Mouse (Mus musculus) MEL (cell line): ENCODE measurements around the gene Timm50. TPM values are rescaled to one million over a fixed set of nuclear protein-coding genes. Genes with fewer than 3 reads are reported as not detected.

Experiments
- DNase-seq: peaks from one replicate; pipeline ENCODE4 v3.0.0; 2011; ENCODE audit warnings: low read depth, low spot score
- H3K27ac ChIP-seq: 2 replicates; pipeline ENCODE4 v1.5.1; 2012; ENCODE audit warnings: low read depth, mild to moderate bottlenecking, control low read depth, low read length, moderate library complexity; ENCODE audit not compliant: control insufficient read depth
- H3K27me3 ChIP-seq, 2 experiments: fragments of 150-350 bp in 1 of 2; sonication (generic) in 1 of 2; 2 replicates each; pipeline ENCODE4 v1.6.1; 2012; ENCODE audit warnings: low read length in 2 of 2, mild to moderate bottlenecking in 2 of 2, improper control_type of control experiment in 1 of 2, moderate library complexity in 1 of 2; ENCODE audit not compliant: insufficient read depth in 2 of 2, control insufficient read depth in 1 of 2
- H3K36me3 ChIP-seq, 2 experiments: 2 replicates each; pipeline ENCODE4 v1.6.1; 2012 to 2014; ENCODE audit warnings: low read length in 2 of 2, improper control_type of control experiment in 1 of 2, inconsistent platforms in 1 of 2, mild to moderate bottlenecking in 1 of 2; ENCODE audit not compliant: insufficient read depth in 2 of 2, control insufficient read depth in 1 of 2
- H3K4me1 ChIP-seq, 2 experiments: fragments of 150-350 bp in 1 of 2; sonication (generic) in 1 of 2; 2 replicates each; pipeline ENCODE4 v1.6.1; 2012; ENCODE audit warnings: low read length in 2 of 2, improper control_type of control experiment in 1 of 2, mild to moderate bottlenecking in 1 of 2; ENCODE audit not compliant: insufficient read depth in 2 of 2, control insufficient read depth in 1 of 2
- H3K4me3 ChIP-seq, 2 experiments: fragments of 150-350 bp in 1 of 2; sonication (generic) in 1 of 2; 2 replicates each; pipeline ENCODE4 v1.5.1; 2012; ENCODE audit warnings: low read depth in 2 of 2, low read length in 2 of 2, mild to moderate bottlenecking in 2 of 2, moderate library complexity in 2 of 2, control low read depth in 1 of 2, improper control_type of control experiment in 1 of 2; ENCODE audit not compliant: control insufficient read depth in 1 of 2, insufficient read depth in 1 of 2
- H3K79me2 ChIP-seq: 2 replicates; pipeline ENCODE4 v1.6.1; 2012; ENCODE audit warnings: mild to moderate bottlenecking, low read length, moderate library complexity; ENCODE audit not compliant: control insufficient read depth, poor library complexity, insufficient read depth
- H3K9ac ChIP-seq: 2 replicates; pipeline ENCODE4 v1.6.1; 2012; ENCODE audit warnings: low read depth, mild to moderate bottlenecking, control low read depth, low read length, moderate library complexity; ENCODE audit not compliant: control insufficient read depth, poor library complexity, severe bottlenecking
- H3K9me3 ChIP-seq: fragments of 150-350 bp; sonication (generic); replicated peaks from 2 replicates; pipeline ENCODE4 v1.6.1; 2012; ENCODE audit warnings: mild to moderate bottlenecking, low read length, improper control_type of control experiment, moderate library complexity; ENCODE audit not compliant: insufficient read depth
- BHLHE40 ChIP-seq: IDR thresholded peaks from 2 replicates; pipeline ENCODE4 v1.6.1; 2012; ENCODE audit warnings: low read depth, mild to moderate bottlenecking, inconsistent platforms, low read length, improper control_type of control experiment, borderline replicate concordance
- CHD1 ChIP-seq: IDR thresholded peaks from 2 replicates; pipeline ENCODE4 v1.6.1; 2012; ENCODE audit warnings: low read depth, mild to moderate bottlenecking, inconsistent platforms, low read length, improper control_type of control experiment
- CTCF ChIP-seq, 3 experiments: IDR thresholded peaks in 2 of 3; conservative IDR thresholded peaks in 1 of 3; 2 replicates each; pipeline ENCODE4 v1.5.1; 2011 to 2012; ENCODE audit warnings: low read length in 3 of 3, low read depth in 2 of 3, mild to moderate bottlenecking in 2 of 3, improper control_type of control experiment in 1 of 3, inconsistent platforms in 1 of 3, mixed read lengths in 1 of 3, moderate library complexity in 1 of 3; ENCODE audit not compliant: control insufficient read depth in 1 of 3, insufficient read depth in 1 of 3, poor library complexity in 1 of 3, severe bottlenecking in 1 of 3
- JUND ChIP-seq: IDR thresholded peaks from 2 replicates; pipeline ENCODE4 v1.6.1; 2011; ENCODE audit warnings: low read depth, mild to moderate bottlenecking, improper control_type of control experiment, low read length
- MAFK ChIP-seq: IDR thresholded peaks from 2 replicates; pipeline ENCODE4 v1.6.1; 2011; ENCODE audit warnings: low read depth, mild to moderate bottlenecking, low read length, improper control_type of control experiment, borderline replicate concordance
- MAZ ChIP-seq: IDR thresholded peaks from 2 replicates; pipeline ENCODE4 v1.6.1; 2012; ENCODE audit warnings: low read depth, mild to moderate bottlenecking, inconsistent platforms, low read length, improper control_type of control experiment
- MEF2A ChIP-seq: IDR thresholded peaks from 2 replicates; pipeline ENCODE4 v1.6.1; 2014; ENCODE audit warnings: low read depth, mild to moderate bottlenecking, inconsistent platforms, low read length, improper control_type of control experiment; ENCODE audit not compliant: poor library complexity, insufficient replicate concordance, severe bottlenecking; ENCODE audit errors: extremely low read depth
- MYB ChIP-seq: IDR thresholded peaks from 2 replicates; pipeline ENCODE4 v1.6.1; 2011; ENCODE audit warnings: mild to moderate bottlenecking, low read depth, low read length, improper control_type of control experiment
- MYC ChIP-seq: IDR thresholded peaks from 2 replicates; pipeline ENCODE4 v1.6.1; 2011; ENCODE audit warnings: low read depth, mild to moderate bottlenecking, low read length, improper control_type of control experiment, moderate library complexity
- POLR2A ChIP-seq, 2 experiments: IDR thresholded peaks; 2 replicates each; pipeline ENCODE4 v1.6.1; 2011 to 2012; ENCODE audit warnings: low read length in 2 of 2, mild to moderate bottlenecking in 2 of 2, control low read depth in 1 of 2, improper control_type of control experiment in 1 of 2, low read depth in 1 of 2, moderate library complexity in 1 of 2; ENCODE audit not compliant: control insufficient read depth in 1 of 2, insufficient read depth in 1 of 2, poor library complexity in 1 of 2
- RCOR1 ChIP-seq: IDR thresholded peaks from 2 replicates; pipeline ENCODE4 v1.6.1; 2012; ENCODE audit warnings: low read depth, mild to moderate bottlenecking, inconsistent platforms, low read length, improper control_type of control experiment
- SMC3 ChIP-seq: IDR thresholded peaks from 2 replicates; pipeline ENCODE4 v1.6.1; 2011; ENCODE audit warnings: low read depth, low read length, improper control_type of control experiment
- TCF12 ChIP-seq: IDR thresholded peaks from 2 replicates; pipeline ENCODE4 v1.6.1; 2014; ENCODE audit warnings: low read depth, mild to moderate bottlenecking, inconsistent platforms, low read length, improper control_type of control experiment, moderate library complexity
- ZC3H11A ChIP-seq: IDR thresholded peaks from 2 replicates; pipeline ENCODE4 v1.6.1; 2012; ENCODE audit warnings: low read depth, mild to moderate bottlenecking, inconsistent platforms, low read length, improper control_type of control experiment
- ZKSCAN1 ChIP-seq: IDR thresholded peaks from 2 replicates; pipeline ENCODE4 v1.6.1; 2012; ENCODE audit warnings: low read depth, mild to moderate bottlenecking, inconsistent platforms, low read length, improper control_type of control experiment, moderate library complexity
- ZNF384 ChIP-seq: IDR thresholded peaks from 2 replicates; pipeline ENCODE4 v1.6.1; 2012; ENCODE audit warnings: low read depth, mild to moderate bottlenecking, inconsistent platforms, low read length, improper control_type of control experiment
- polyA plus RNA-seq, 2 experiments: library from polyadenylated mRNA; stranded (reverse) in 1 of 2; unstranded in 1 of 2; fragments of >175 nt in 1 of 2; fragments of >200 nt in 1 of 2; gene quantifications; 2 replicates each; pipeline versions ENCODE4 v1.2.1 to v1.2.4; 2012; ENCODE audit warnings: low replicate concordance in 2 of 2, low read depth in 1 of 2; ENCODE audit not compliant: insufficient read length in 2 of 2, insufficient read depth in 1 of 2, missing spikeins in 1 of 2
- total RNA-seq: library from RNA; depleted of rRNA; stranded (reverse); fragments of 300-350 nt; gene quantifications from 2 replicates; pipeline ENCODE4 v1.2.3, GENCODE M21; 2012

Gene Timm50
- total and polyA plus RNA-seq, 3 experiments, result 167 to 216 TPM; not detected in 1

DNA sequence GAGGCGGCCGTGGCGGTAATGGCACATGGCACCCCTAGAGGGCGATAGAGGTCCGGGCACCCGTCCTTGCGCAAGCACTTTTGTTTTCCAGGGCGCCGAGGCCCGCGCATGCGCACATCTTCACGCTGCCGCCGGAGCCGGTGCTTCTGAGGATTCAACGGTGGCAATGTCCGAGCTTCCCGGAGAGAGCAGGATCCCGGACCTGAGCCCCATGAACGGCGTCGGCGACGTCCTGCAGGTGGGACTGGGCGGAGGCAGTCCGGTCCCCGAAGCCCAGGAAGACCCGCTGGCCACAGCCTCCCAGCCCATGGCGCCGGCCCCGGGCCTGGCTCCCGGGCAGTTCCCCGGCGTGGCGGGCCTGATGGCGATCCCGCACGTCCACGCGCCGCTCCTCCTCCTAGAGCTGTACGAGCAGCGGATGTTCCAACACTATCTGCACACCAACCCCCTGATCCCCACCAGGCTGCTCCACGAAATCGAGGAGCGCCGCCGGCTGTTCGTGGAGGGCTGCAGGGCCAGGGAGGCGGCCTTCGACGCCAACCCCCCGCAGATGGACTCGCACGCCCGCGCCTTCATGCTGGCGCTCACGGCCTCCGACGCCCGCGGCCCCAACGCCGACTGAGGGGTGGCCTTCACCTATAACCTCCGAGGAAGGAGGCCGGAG is 34.1 kb downstream of the Timm50 start, which contains the start of gene Eid2b (continued):
- TF ChIP-seq MYC (peak; percentile 72; the same call in 1 of the 2 replicates), JUND (no peak), MAFK (no peak)

DNA sequence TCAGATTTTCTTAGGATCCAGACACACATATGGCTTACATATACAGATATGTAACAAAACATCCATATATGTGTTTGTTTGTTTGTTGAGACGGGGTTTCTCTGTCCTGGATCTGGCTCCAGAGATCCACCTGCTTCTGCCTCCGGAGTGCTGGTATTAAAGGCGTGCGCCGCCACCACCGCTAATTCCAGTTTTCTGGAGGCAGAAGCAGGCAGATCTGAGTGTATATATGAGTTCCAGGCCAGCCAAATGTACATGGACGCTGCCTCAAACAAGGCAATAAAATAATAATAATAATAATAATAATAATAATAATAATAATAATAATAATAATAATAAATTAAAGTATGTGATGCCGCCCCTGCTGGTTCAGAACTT is 34.6 kb downstream of the Timm50 start:
- peaks cover 0 to 7% of the 10 kb centered on the region in 2 experiments; a peak in 3 of 4 replicates for H3K4me1 ChIP-seq
- no peaks in the 10 kb centered on the region for H3K27me3 ChIP-seq
- no peak overlapping the region for H3K27ac ChIP-seq
- no peak overlapping the region for H3K4me3 ChIP-seq
- H3K9me3 ChIP-seq, result no peaks in the 10 kb centered on the region
- no peak overlapping the region for H3K9ac ChIP-seq
- no peak for TF ChIP-seq ZC3H11A
- no peak for TF ChIP-seq MEF2A
- no peak for TF ChIP-seq TCF12
- TF ChIP-seq RCOR1, result no peak
- TF ChIP-seq MYB, result no peak
- no peak for TF ChIP-seq CHD1
- no peak for TF ChIP-seq POLR2A (IDR thresholded peaks at IDR 0.05; ENCODE audit: control insufficient read depth in 1 of 2, insufficient read depth in 1 of 2, low read depth in 1 of 2, low read length in 2 of 2, poor library complexity in 1 of 2)
- TF ChIP-seq BHLHE40, result no peak
- DNase-seq, result no peak
- H3K36me3 ChIP-seq, result peaks cover 0 to 4% of the 10 kb centered on the region in 2 experiments; a peak in 1 of 4 replicates
- peaks cover 2% of the 10 kb centered on the region; the same call in 1 of the 2 replicates for H3K79me2 ChIP-seq

DNA sequence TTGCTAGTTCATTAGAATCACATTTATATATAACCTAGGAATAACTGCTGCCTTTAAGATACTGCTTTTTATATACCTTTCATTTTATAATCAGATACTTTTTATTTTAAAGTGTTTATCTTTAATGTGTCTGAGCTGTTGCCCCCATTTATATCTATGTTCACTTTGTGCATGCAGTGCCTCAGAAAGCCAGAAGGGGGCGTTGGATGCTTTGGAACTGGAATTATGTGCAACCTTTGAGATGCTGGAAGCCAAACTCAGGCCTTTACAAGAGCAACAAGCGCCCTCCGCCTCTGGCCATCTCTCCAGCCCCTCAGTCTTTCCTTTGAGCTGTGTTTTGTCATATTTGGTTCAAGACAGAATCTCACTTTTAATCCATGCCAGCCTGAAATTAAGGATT is 40.1 kb downstream of the Timm50 start:
- H3K27ac ChIP-seq, result no peak overlapping the region
- no peaks in the 10 kb centered on the region for H3K9me3 ChIP-seq
- H3K4me3 ChIP-seq, result no peak overlapping the region
- no peaks in the 10 kb centered on the region for H3K4me1 ChIP-seq
- no peak for DNase-seq
- H3K27me3 ChIP-seq, result no peaks in the 10 kb centered on the region
- TF ChIP-seq ZNF384 (no peak), CTCF (IDR thresholded peaks at IDR 0.05 in 2 of 3, conservative IDR thresholded peaks at IDR 0.05 in 1 of 3; ENCODE audit: control insufficient read depth in 1 of 3, insufficient read depth in 1 of 3, low read depth in 2 of 3, low read length in 3 of 3, poor library complexity in 1 of 3, severe bottlenecking in 1 of 3) (peak; percentile 29 to 45 (median 40)), SMC3 (peak; percentile 21; the same call in 1 of the 2 replicates), MAZ (no peak), ZKSCAN1 (no peak)
- no peaks in the 10 kb centered on the region for H3K79me2 ChIP-seq
- H3K9ac ChIP-seq, result no peak overlapping the region
- H3K36me3 ChIP-seq, result no peaks in the 10 kb centered on the region
